Mouse (Mus musculus): ENCODE data around the gene Ctbs.

DNA sequence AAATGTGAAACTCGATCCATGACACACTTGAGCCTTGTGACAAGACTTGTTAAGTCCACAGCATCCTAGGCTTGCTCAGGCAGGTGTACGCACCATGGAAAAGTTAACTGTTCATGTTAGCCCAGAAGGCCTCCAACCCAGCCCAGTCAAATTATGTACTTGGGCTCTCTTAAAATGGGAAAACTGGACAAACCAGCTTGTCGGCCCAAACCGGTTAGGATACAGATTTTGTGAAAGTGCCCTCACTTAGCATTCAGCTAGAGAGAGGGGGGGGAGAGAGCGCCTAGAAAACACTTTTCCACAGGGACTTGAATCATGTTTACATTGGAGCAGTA, 43.6 kb upstream of the Ctbs start:
- TF ChIP-seq CTCF (IDR thresholded peaks at IDR 0.05; ENCODE audit: borderline replicate concordance, extremely low read depth, insufficient read depth, insufficient read length) (no peak), POLR2A (IDR thresholded peaks at IDR 0.05; ENCODE audit: borderline replicate concordance, extremely low read depth, insufficient read depth, insufficient read length, poor library complexity, severe bottlenecking) (no peak)
